Mouse (Mus musculus): ENCODE results near the gene Ankrd66. TPM values are rescaled to one million over a fixed set of nuclear protein-coding genes. Genes with fewer than 3 reads are reported as not detected.
"Not testable (repeated sequence)": the region's sequence is repeated elsewhere in the genome, so short reads cannot be mapped to it uniquely, and the experiment has no call there.

Gene Ankrd66
- polyA plus RNA-seq, 1 experiment from 2014 or later: 0.24 TPM

- 0 out of 2 replicates have a peak, but pooled peaks cover 4% of the 10 kb centered on the region for H3K4me1 ChIP-seq (ENCODE audit: control insufficient read depth, insufficient read depth, low read length)
- H3K27ac ChIP-seq (ENCODE audit: low read depth, low read length): no peak overlapping the region
- H3K27me3 ChIP-seq (ENCODE audit: control insufficient read depth, insufficient read depth, low read length): no peaks in the 10 kb centered on the region
- H3K36me3 ChIP-seq (ENCODE audit: control insufficient read depth, insufficient read depth, low read length): no peaks in the 10 kb centered on the region
- no peak for DNase-seq (ENCODE audit: low spot score)
- no peak overlapping the region for H3K9ac ChIP-seq (ENCODE audit: low read length)
- H3K9me3 ChIP-seq (ENCODE audit: control insufficient read depth, low read length): no peaks in the 10 kb centered on the region
- no peak overlapping the region for H3K4me3 ChIP-seq (ENCODE audit: low read depth, low read length)
- 74% methylated on average over 12 of the region's 12 CpGs for WGBS
- H3K4me2 ChIP-seq (ENCODE audit: low read depth): no peak overlapping the region
- no peak for ATAC-seq (ENCODE audit: insufficient read depth, low FRiP score, low TSS enrichment)
Measured at GRCm38 (mm10) chr17:43554516-43555403, 11.3 kb upstream of the Ankrd66 start.

DNA sequence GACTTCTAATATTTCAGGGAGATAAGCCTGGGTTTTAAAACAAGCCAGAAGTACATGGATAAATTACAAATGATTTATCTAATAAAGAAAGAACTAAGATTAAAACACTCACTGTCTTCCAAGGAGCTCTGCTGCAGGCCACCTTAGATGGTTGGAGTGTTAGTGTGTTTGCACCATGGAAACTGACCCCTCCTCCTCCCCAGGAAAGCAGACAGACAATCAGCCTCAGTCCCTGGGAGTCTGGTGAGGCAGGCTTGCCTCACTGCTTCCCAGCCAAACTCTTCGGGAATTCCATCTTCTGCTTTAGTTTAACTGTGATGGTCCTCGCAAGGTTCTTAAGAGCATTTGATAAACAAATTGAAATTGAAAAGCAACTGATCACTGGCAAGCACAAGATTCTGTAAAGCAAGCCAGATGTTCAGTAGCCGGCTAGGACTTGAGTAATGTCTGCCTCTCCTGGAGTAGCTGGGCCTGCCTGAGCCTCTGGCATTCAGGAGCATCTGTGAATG is 7.7 kb upstream of the Ankrd66 start:
- Histone ChIP-seq H3K9ac (ENCODE audit: low read length) (no peak overlapping the region), H3K27ac (ENCODE audit: low read depth, low read length) (no peak overlapping the region), H3K9me3 (ENCODE audit: control insufficient read depth, low read length) (no peaks in the 10 kb centered on the region), H3K36me3 (ENCODE audit: control insufficient read depth, insufficient read depth, low read length) (no peaks in the 10 kb centered on the region), H3K4me3 (ENCODE audit: low read depth, low read length) (no peak overlapping the region), H3K4me1 (ENCODE audit: control insufficient read depth, insufficient read depth, low read length) (no peaks in the 10 kb centered on the region), H3K4me2 (ENCODE audit: low read depth) (no peak overlapping the region), H3K27me3 (ENCODE audit: control insufficient read depth, insufficient read depth, low read length) (no peaks in the 10 kb centered on the region)
- DNase-seq (ENCODE audit: low spot score) (peak; percentile 20), ATAC-seq (ENCODE audit: insufficient read depth, low FRiP score, low TSS enrichment) (no peak)
- WGBS: 43% methylated on average over 3 of the region's 3 CpGs

GRCm38 (mm10) chr17:43544040-43544439 is 601 bp upstream of the Ankrd66 start:
- H3K36me3 ChIP-seq (ENCODE audit: control insufficient read depth, insufficient read depth, low read length): no peaks in the 10 kb centered on the region
- no peak overlapping the region for H3K4me2 ChIP-seq (ENCODE audit: low read depth)
- WGBS: 88% methylated on average over 4 of the region's 4 CpGs
- H3K27ac ChIP-seq (ENCODE audit: low read depth, low read length): no peak overlapping the region
- no peak overlapping the region for H3K4me3 ChIP-seq (ENCODE audit: low read depth, low read length)
- no peak overlapping the region for H3K9ac ChIP-seq (ENCODE audit: low read length)
- H3K9me3 ChIP-seq (ENCODE audit: control insufficient read depth, low read length): no peaks in the 10 kb centered on the region
- no peak for ATAC-seq (ENCODE audit: insufficient read depth, low FRiP score, low TSS enrichment)
- DNase-seq (ENCODE audit: low spot score): no peak
- H3K4me1 ChIP-seq (ENCODE audit: control insufficient read depth, insufficient read depth, low read length): no peaks in the 10 kb centered on the region
- H3K27me3 ChIP-seq (ENCODE audit: control insufficient read depth, insufficient read depth, low read length): no peaks in the 10 kb centered on the region

DNA sequence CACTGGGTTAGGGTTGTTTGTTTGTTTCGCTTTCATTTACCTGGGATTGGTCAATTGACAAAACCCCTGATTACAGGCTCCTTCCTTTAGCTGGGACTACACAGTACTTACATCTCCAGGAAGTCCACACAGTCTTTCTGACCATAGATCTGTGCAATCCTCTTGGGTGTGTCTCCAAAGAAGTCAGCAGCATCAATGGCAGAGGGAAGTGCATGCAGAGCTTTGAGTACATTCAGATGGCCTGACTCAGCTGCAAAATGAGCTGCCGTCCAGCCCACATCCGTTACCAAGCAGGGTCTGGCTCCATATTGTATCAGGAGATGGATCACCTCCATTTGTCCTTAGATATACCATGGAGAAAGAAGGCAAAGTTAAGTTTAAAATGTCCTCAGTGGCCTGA is 4.7 kb downstream of the Ankrd66 start:
- 86% methylated on average over 3 of the region's 3 CpGs for WGBS
- no peak overlapping the region for H3K27ac ChIP-seq (ENCODE audit: low read depth, low read length)
- H3K36me3 ChIP-seq (ENCODE audit: control insufficient read depth, insufficient read depth, low read length): no peaks in the 10 kb centered on the region
- H3K9me3 ChIP-seq (ENCODE audit: control insufficient read depth, low read length): no peaks in the 10 kb centered on the region
- no peak overlapping the region for H3K9ac ChIP-seq (ENCODE audit: low read length)
- DNase-seq (ENCODE audit: low spot score) (no peak), ATAC-seq (ENCODE audit: insufficient read depth, low FRiP score, low TSS enrichment) (no peak)
- H3K4me1 ChIP-seq (ENCODE audit: control insufficient read depth, insufficient read depth, low read length): peaks cover 5% of the 10 kb centered on the region; the same call in 1 of the 2 replicates
- H3K27me3 ChIP-seq (ENCODE audit: control insufficient read depth, insufficient read depth, low read length): no peaks in the 10 kb centered on the region
- no peak overlapping the region for H3K4me2 ChIP-seq (ENCODE audit: low read depth)
- no peak overlapping the region for H3K4me3 ChIP-seq (ENCODE audit: low read depth, low read length)

GRCm38 (mm10) chr17:43536841-43537240 is 6.6 kb downstream of the Ankrd66 start:
- not testable (repeated sequence) for H3K27ac ChIP-seq (ENCODE audit: low read depth, low read length); H3K4me3 ChIP-seq (ENCODE audit: low read depth, low read length); ATAC-seq (ENCODE audit: insufficient read depth, low FRiP score, low TSS enrichment); H3K9me3 ChIP-seq (ENCODE audit: control insufficient read depth, low read length); H3K27me3 ChIP-seq (ENCODE audit: control insufficient read depth, insufficient read depth, low read length); H3K36me3 ChIP-seq (ENCODE audit: control insufficient read depth, insufficient read depth, low read length); H3K9ac ChIP-seq (ENCODE audit: low read length); DNase-seq (ENCODE audit: low spot score); H3K4me1 ChIP-seq (ENCODE audit: control insufficient read depth, insufficient read depth, low read length); H3K4me2 ChIP-seq (ENCODE audit: low read depth)
- 90% methylated on average over 6 of the region's 6 CpGs for WGBS

- Histone ChIP-seq H3K36me3 (ENCODE audit: control insufficient read depth, insufficient read depth, low read length) (no peaks in the 10 kb centered on the region), H3K9me3 (ENCODE audit: control insufficient read depth, low read length) (no peaks in the 10 kb centered on the region), H3K4me2 (ENCODE audit: low read depth) (peak overlapping the region; percentile 42), H3K27ac (ENCODE audit: low read depth, low read length) (no peak overlapping the region), H3K27me3 (ENCODE audit: control insufficient read depth, insufficient read depth, low read length) (no peaks in the 10 kb centered on the region), H3K9ac (ENCODE audit: low read length) (no peak overlapping the region), H3K4me3 (ENCODE audit: low read depth, low read length) (peak overlapping the region; percentile 16; the same call in 1 of the 2 replicates), H3K4me1 (ENCODE audit: control insufficient read depth, insufficient read depth, low read length) (peaks cover 5% of the 10 kb centered on the region; the same call in 1 of the 2 replicates)
- DNase-seq (ENCODE audit: low spot score) (peak; percentile 78), ATAC-seq (ENCODE audit: insufficient read depth, low FRiP score, low TSS enrichment) (peak; percentile 88; the same call in 1 of the 2 replicates)
- WGBS: 14% methylated on average over 23 of the region's 23 CpGs
Measured at GRCm38 (mm10) chr17:43534362-43535222, 8.8 kb downstream of the Ankrd66 start.

GRCm38 (mm10) chr17:43531192-43531591 is 12.2 kb downstream of the Ankrd66 start:
- H3K27ac ChIP-seq (ENCODE audit: low read depth, low read length): no peak overlapping the region
- H3K36me3 ChIP-seq (ENCODE audit: control insufficient read depth, insufficient read depth, low read length): no peaks in the 10 kb centered on the region
- 90% methylated on average over 4 of the region's 4 CpGs for WGBS

GRCm38 (mm10) chr17:43530507-43530906 is 12.9 kb downstream of the Ankrd66 start:
- no peak overlapping the region for H3K9ac ChIP-seq (ENCODE audit: low read length)
- no peak overlapping the region for H3K4me2 ChIP-seq (ENCODE audit: low read depth)
- no peaks in the 10 kb centered on the region for H3K27me3 ChIP-seq (ENCODE audit: control insufficient read depth, insufficient read depth, low read length)
- H3K36me3 ChIP-seq (ENCODE audit: control insufficient read depth, insufficient read depth, low read length): no peaks in the 10 kb centered on the region
- ATAC-seq (ENCODE audit: insufficient read depth, low FRiP score, low TSS enrichment): no peak
- 90% methylated on average over 2 of the region's 2 CpGs for WGBS
- no peaks in the 10 kb centered on the region for H3K9me3 ChIP-seq (ENCODE audit: control insufficient read depth, low read length)
- no peak overlapping the region for H3K4me3 ChIP-seq (ENCODE audit: low read depth, low read length)
- H3K4me1 ChIP-seq (ENCODE audit: control insufficient read depth, insufficient read depth, low read length): peaks cover 5% of the 10 kb centered on the region; the same call in 1 of the 2 replicates
- no peak overlapping the region for H3K27ac ChIP-seq (ENCODE audit: low read depth, low read length)
- no peak for DNase-seq (ENCODE audit: low spot score)

More at GRCm38 (mm10) chr17:43531192-43531591, 12.2 kb downstream of the Ankrd66 start:
- H3K4me1 ChIP-seq (ENCODE audit: control insufficient read depth, insufficient read depth, low read length): peaks cover 5% of the 10 kb centered on the region; the same call in 1 of the 2 replicates
- no peaks in the 10 kb centered on the region for H3K9me3 ChIP-seq (ENCODE audit: control insufficient read depth, low read length)
- ATAC-seq (ENCODE audit: insufficient read depth, low FRiP score, low TSS enrichment): no peak
- no peak overlapping the region for H3K4me3 ChIP-seq (ENCODE audit: low read depth, low read length)
- no peak overlapping the region for H3K4me2 ChIP-seq (ENCODE audit: low read depth)
- H3K27me3 ChIP-seq (ENCODE audit: control insufficient read depth, insufficient read depth, low read length): no peaks in the 10 kb centered on the region
- no peak overlapping the region for H3K9ac ChIP-seq (ENCODE audit: low read length)
- no peak for DNase-seq (ENCODE audit: low spot score)

All from neural tube, embryonic 11.5 days (tissue).